Mouse (Mus musculus): Measurements from ENCODE around the gene Cnnm4. TPM values are rescaled to one million over a fixed set of nuclear protein-coding genes. Genes with fewer than 3 reads are reported as not detected.

Gene Cnnm4
- polyA plus RNA-seq (2012; rRNA removed) = 209 and 224 TPM in 2 replicates

GRCm38 (mm10) chr1:36471181-36472105, at the start of gene Cnnm4:
Gene Cnnm4, plus strand, starts transcription at chr1:36471620.

GRCm38 (mm10) chr1:36444471-36445464, 26.7 kb upstream of the Cnnm4 start, which contains the start of gene Lman2l:
Gene Lman2l, minus strand, starts transcription at chr1:36445271.

GRCm38 (mm10) chr1:36511289-36512021, 40.0 kb downstream of the Cnnm4 start, which contains the start of gene Cnnm3:
Gene Cnnm3, plus strand, starts transcription at chr1:36511867.

GRCm38 (mm10) chr1:36536783-36537182, 65.4 kb downstream of the Cnnm4 start, which contains the start of gene Ankrd23:
Gene Ankrd23, minus strand, starts transcription at chr1:36536883.

GRCm38 (mm10) chr1:36539186-36539585, 67.8 kb downstream of the Cnnm4 start, which contains the start of gene Gm42417:
Gene Gm42417, minus strand, starts transcription at chr1:36539429.

GRCm38 (mm10) chr1:36546888-36547471, 75.6 kb downstream of the Cnnm4 start, which contains the start of gene Ankrd39:
Gene Ankrd39, minus strand, starts transcription at chr1:36547445.

Other genes starting within 250 kb of the Cnnm4 start
- 14.6 and 14.7 TPM in 2 replicates for gene Uggt1, start 226.9 kb upstream of the Cnnm4 start, polyA plus RNA-seq (2012; rRNA removed)
- gene Neurl3, start 196.9 kb upstream of the Cnnm4 start, polyA plus RNA-seq (2012; rRNA removed) = 107 and 108 TPM in 2 replicates
- gene Arid5a, start 163.9 kb upstream of the Cnnm4 start, polyA plus RNA-seq (2012; rRNA removed) = 7.8 and 7.9 TPM in 2 replicates
- 43.8 and 55.9 TPM in 2 replicates for gene Kansl3, start 102.4 kb upstream of the Cnnm4 start, polyA plus RNA-seq (2012; rRNA removed)
- not detected in 2 replicates for gene Fer1l5, start 99.3 kb upstream of the Cnnm4 start, polyA plus RNA-seq (2012; rRNA removed)
- 8.3 and 9.2 TPM in 2 replicates for gene Lman2l, start 26.3 kb upstream of the Cnnm4 start, polyA plus RNA-seq (2012; rRNA removed)
- 30.6 and 31.2 TPM in 2 replicates for gene Cnnm3, start 40.2 kb downstream of the Cnnm4 start, polyA plus RNA-seq (2012; rRNA removed)
- gene Ankrd23, start 65.3 kb downstream of the Cnnm4 start, polyA plus RNA-seq (2012; rRNA removed) = 14.0 and 16.0 TPM in 2 replicates
- not detected in 2 replicates for gene Gm42417, start 67.8 kb downstream of the Cnnm4 start, polyA plus RNA-seq (2012; rRNA removed)
- gene Ankrd39, start 75.8 kb downstream of the Cnnm4 start, polyA plus RNA-seq (2012; rRNA removed) = 23.2 and 24.1 TPM in 2 replicates
- gene Sema4c, start 86.7 kb downstream of the Cnnm4 start, polyA plus RNA-seq (2012; rRNA removed) = 11.5 and 11.7 TPM in 2 replicates
- gene Fam178b, start 211.6 kb downstream of the Cnnm4 start, polyA plus RNA-seq (2012; rRNA removed) = 1.5 and 1.8 TPM in 2 replicates
- 927 and 1,094 TPM in 2 replicates for gene Cox5b, start 219.8 kb downstream of the Cnnm4 start, polyA plus RNA-seq (2012; rRNA removed)
- gene 4933424G06Rik, start 238.5 kb downstream of the Cnnm4 start, polyA plus RNA-seq (2012; rRNA removed) = not detected in 2 replicates
- 181 and 201 TPM in 2 replicates for gene Actr1b, start 242.8 kb downstream of the Cnnm4 start, polyA plus RNA-seq (2012; rRNA removed)

Measured in colon, adult 2 months (tissue).